17 mouse cellular contexts compared by ENCODE assay signal in the genomic region with DNA sequence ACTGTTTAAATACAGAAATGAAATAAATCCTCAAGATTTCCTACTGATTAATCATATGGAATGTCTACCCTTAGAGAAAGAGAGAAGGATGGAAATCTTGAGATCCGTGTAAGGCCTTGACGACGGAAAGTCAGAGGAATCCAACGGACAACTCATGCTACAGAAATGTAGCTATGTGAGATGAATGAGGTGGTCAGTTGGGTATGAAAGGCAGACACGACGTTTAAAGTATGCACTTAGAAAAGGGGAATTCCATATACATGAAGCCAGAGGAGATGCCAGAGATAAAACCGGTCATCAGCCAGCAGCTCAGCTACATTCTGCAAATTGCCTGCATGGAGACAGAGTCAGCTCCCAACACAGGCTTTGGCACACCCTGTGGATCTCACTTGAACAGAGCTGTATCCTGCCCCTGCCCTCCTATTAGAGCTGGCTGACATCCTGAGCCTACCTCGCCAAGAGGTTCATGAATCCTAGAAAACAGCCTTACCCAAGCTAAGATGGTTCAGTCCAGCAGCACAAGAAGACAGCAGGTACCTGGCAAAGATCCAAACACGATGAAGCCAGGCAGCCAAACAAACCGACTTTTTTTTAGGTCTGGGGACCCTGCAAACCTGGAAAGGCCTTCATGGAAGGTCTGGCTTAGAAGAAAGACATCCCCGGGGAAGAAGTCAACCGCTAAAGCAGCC.
DNase-seq lines count a peak whose midpoint lies in the region; ATAC-seq and TF ChIP-seq lines count a peak whose summit lies in the region.
"Had no signal": no experiment of that assay in that cellular context is flagged by ENCODE, and none has a peak within 500 bp of the region (broad histone marks: within the 10 kb centered on the region; RNA-seq: fewer than 3 reads in every experiment).

No protein-coding gene starts in this region.

- TF ChIP-seq CTCF in cerebellum, adult 2 months (IDR thresholded peaks at IDR 0.05; ENCODE audit: borderline replicate concordance, insufficient read depth, low read depth, low read length): no peak
- TF ChIP-seq CTCF in lung, postnatal 0 days (IDR thresholded peaks at IDR 0.05): no peak
- TF ChIP-seq CTCF in embryonic fibroblast, embryonic 13.5 days (IDR thresholded peaks at IDR 0.05; ENCODE audit: borderline replicate concordance, insufficient read depth, low read length): no peak

- H3K4me2 ChIP-seq in hindbrain, embryonic 14.5 days (replicated peaks): no peak overlapping the region
- H3K4me2 ChIP-seq in hindbrain, embryonic 12.5 days (replicated peaks): no peak overlapping the region
- no peak overlapping the region for H3K4me2 ChIP-seq in lung, postnatal 0 days (replicated peaks; ENCODE audit: low read depth, low read length)
- H3K4me2 ChIP-seq: forebrain, embryonic 12.5 days; heart, embryonic 13.5 days; kidney, embryonic 15.5 days; midbrain, embryonic 12.5 days had no signal

- DNase-seq in cerebellum, adult 2 months: peak; percentile 7 to 23
- no peak for DNase-seq in cerebellum, adult 18-20 months
- peak; percentile 35 for DNase-seq in hindbrain, embryonic 14.5 days (ENCODE audit: low spot score)
- DNase-seq in lung, postnatal 0 days (ENCODE audit: low spot score): no peak
- DNase-seq in lung, adult 18-20 months: no peak
- no peak for DNase-seq in testis, postnatal 10 days (ENCODE audit: low spot score)
- DNase-seq: gastrocnemius, postnatal 10 days; heart, adult 18-20 months; thymus, postnatal 36 days had no signal

- ATAC-seq in hindbrain, embryonic 14.5 days (ENCODE audit: low FRiP score): no peak
- ATAC-seq in hindbrain, embryonic 12.5 days (ENCODE audit: low FRiP score): no peak
- ATAC-seq in lung, postnatal 0 days: peak; percentile 21; the same call in 1 of the 2 replicates

- H3K27me3 ChIP-seq in cerebellum, adult 2 months (ENCODE audit: control insufficient read depth, insufficient read depth, low read length): no peaks in the 10 kb centered on the region; the same call in 1 of the 2 replicates
- no peaks in the 10 kb centered on the region for H3K27me3 ChIP-seq in hindbrain, embryonic 14.5 days (ENCODE audit: control insufficient read depth, insufficient read depth, low read length)
- no peaks in the 10 kb centered on the region for H3K27me3 ChIP-seq in hindbrain, embryonic 12.5 days
- H3K27me3 ChIP-seq in lung, postnatal 0 days (replicated peaks; ENCODE audit: insufficient read depth, low read length): no peaks in the 10 kb centered on the region
- H3K27me3 ChIP-seq: forebrain, embryonic 12.5 days; heart, embryonic 13.5 days; kidney, embryonic 15.5 days; midbrain, embryonic 12.5 days had no signal

- no peak overlapping the region for H3K9ac ChIP-seq in hindbrain, embryonic 14.5 days
- H3K9ac ChIP-seq in hindbrain, embryonic 12.5 days: no peak overlapping the region
- no peak overlapping the region for H3K9ac ChIP-seq in lung, postnatal 0 days (replicated peaks; ENCODE audit: low read depth)
- H3K9ac ChIP-seq: forebrain, embryonic 12.5 days; heart, embryonic 13.5 days; kidney, embryonic 15.5 days; liver, embryonic 14.5 days; midbrain, embryonic 12.5 days had no signal

- no peak for TF ChIP-seq POLR2A in cerebellum, adult 2 months (IDR thresholded peaks at IDR 0.05; ENCODE audit: borderline replicate concordance, insufficient read depth, low read length)
- TF ChIP-seq POLR2A in embryonic fibroblast, embryonic 13.5 days (IDR thresholded peaks at IDR 0.05; ENCODE audit: low read depth, low read length): no peak

- WGBS in cerebellum, adult 2 months: 40% methylated on average over 12 of the region's 12 CpGs
- WGBS in hindbrain, embryonic 14.5 days: 69% methylated on average over 12 of the region's 12 CpGs
- 77% methylated on average over 12 of the region's 12 CpGs for WGBS in hindbrain, embryonic 12.5 days
- WGBS in lung, postnatal 0 days: 62% methylated on average over 12 of the region's 12 CpGs

- H3K4me1 ChIP-seq in cerebellum, adult 2 months (ENCODE audit: control insufficient read depth, insufficient read depth, low read length): no peaks in the 10 kb centered on the region
- no peaks in the 10 kb centered on the region; the same call in 1 of the 2 replicates for H3K4me1 ChIP-seq in hindbrain, embryonic 14.5 days (replicated peaks; ENCODE audit: control insufficient read depth, insufficient read depth, low read length)
- peaks cover 16% of the 10 kb centered on the region for H3K4me1 ChIP-seq in hindbrain, embryonic 12.5 days
- no peaks in the 10 kb centered on the region for H3K4me1 ChIP-seq in lung, postnatal 0 days (ENCODE audit: insufficient read depth, low read depth, low read length)
- H3K4me1 ChIP-seq in embryonic fibroblast, embryonic 13.5 days (ENCODE audit: control insufficient read depth, insufficient read depth, low read length): peaks cover 10% of the 10 kb centered on the region
- H3K4me1 ChIP-seq: heart, embryonic 13.5 days; kidney, embryonic 15.5 days had no signal

- no peak overlapping the region for H3K27ac ChIP-seq in cerebellum, adult 2 months (ENCODE audit: insufficient read depth, low read length)
- no peak overlapping the region for H3K27ac ChIP-seq in hindbrain, embryonic 14.5 days
- no peak overlapping the region for H3K27ac ChIP-seq in hindbrain, embryonic 12.5 days
- no peak overlapping the region for H3K27ac ChIP-seq in lung, postnatal 0 days (ENCODE audit: low read length)
- peak overlapping the region; percentile 86 for H3K27ac ChIP-seq in embryonic fibroblast, embryonic 13.5 days (ENCODE audit: insufficient read depth, low read length)
- H3K27ac ChIP-seq: forebrain, embryonic 12.5 days; heart, embryonic 13.5 days; kidney, embryonic 15.5 days; liver, embryonic 14.5 days; midbrain, embryonic 12.5 days had no signal

- no peaks in the 10 kb centered on the region for H3K9me3 ChIP-seq in hindbrain, embryonic 14.5 days (ENCODE audit: control insufficient read depth, low read length)
- H3K9me3 ChIP-seq in hindbrain, embryonic 12.5 days (replicated peaks): no peaks in the 10 kb centered on the region
- no peaks in the 10 kb centered on the region for H3K9me3 ChIP-seq in lung, postnatal 0 days (ENCODE audit: low read length)
- H3K9me3 ChIP-seq: forebrain, embryonic 12.5 days; heart, embryonic 13.5 days; kidney, embryonic 15.5 days; midbrain, embryonic 12.5 days had no signal

- H3K36me3 ChIP-seq in hindbrain, embryonic 14.5 days (replicated peaks; ENCODE audit: control insufficient read depth, insufficient read depth): no peaks in the 10 kb centered on the region
- H3K36me3 ChIP-seq in hindbrain, embryonic 12.5 days: no peaks in the 10 kb centered on the region
- H3K36me3 ChIP-seq in lung, postnatal 0 days (ENCODE audit: insufficient read depth, low read length): no peaks in the 10 kb centered on the region
- H3K36me3 ChIP-seq: forebrain, embryonic 12.5 days; heart, embryonic 13.5 days; kidney, embryonic 15.5 days; midbrain, embryonic 12.5 days had no signal

- H3K4me3 ChIP-seq in cerebellum, adult 2 months (replicated peaks; ENCODE audit: insufficient read depth, low read depth, low read length): no peak overlapping the region
- no peak overlapping the region for H3K4me3 ChIP-seq in hindbrain, embryonic 14.5 days (replicated peaks; ENCODE audit: low read length)
- H3K4me3 ChIP-seq in hindbrain, embryonic 12.5 days: no peak overlapping the region
- H3K4me3 ChIP-seq in lung, postnatal 0 days (ENCODE audit: low read depth, low read length): no peak overlapping the region
- H3K4me3 ChIP-seq in embryonic fibroblast, embryonic 13.5 days (ENCODE audit: insufficient read depth, low read length): no peak overlapping the region
- H3K4me3 ChIP-seq: forebrain, embryonic 12.5 days; heart, embryonic 13.5 days; kidney, embryonic 15.5 days; midbrain, embryonic 12.5 days; myocyte had no signal

- peak; percentile 73 for TF ChIP-seq EP300 in lung, postnatal 0 days (IDR thresholded peaks at IDR 0.05)

Comparison
In these comparisons a context has a peak if more than half of its experiments do, and no peak if none do; other contexts are left out.
1. DNase-seq: peak in cerebellum, adult 2 months (2 of 2) and hindbrain, embryonic 14.5 days (single experiment); none in cerebellum, adult 18-20 months (0 of 2), lung, postnatal 0 days (single experiment), lung, adult 18-20 months (0 of 2) and testis, postnatal 10 days (single experiment).